Mouse (Mus musculus) urinary bladder, postnatal 36 days (tissue): ENCODE measurements at regions not wholly inside any gene's neighbourhood (a gene's known extent, or its start where the extent isn't known, plus 50 kb on each side); places are given as distances from the start of the nearest gene placed in this dataset.

ENCODE experiments used
- DNase-seq, 2 experiments: peaks; one replicate each; pipeline ENCODE4 v3.0.0; 2022; ENCODE audit warnings: low spot score in 2 of 2, mixed read lengths in 1 of 2

GRCm38 (mm10) chr9:120811522-120811921, 117.5 kb upstream of the Ctnnb1 start:
- DNase-seq, result no peak

- no peak for DNase-seq
These were observed 116.3 kb upstream of the Ctnnb1 start for GRCm38 (mm10) chr9:120812667-120813210.

- DNase-seq, result no peak
These were observed 114.7 kb upstream of the Ctnnb1 start for GRCm38 (mm10) chr9:120814286-120814685.

GRCm38 (mm10) chr9:120818726-120819317, 110.2 kb upstream of the Ctnnb1 start:
- no peak for DNase-seq

GRCm38 (mm10) chr9:120820892-120821291, 108.1 kb upstream of the Ctnnb1 start:
- no peak for DNase-seq

GRCm38 (mm10) chr9:120823397-120823796, 105.6 kb upstream of the Ctnnb1 start:
- no peak for DNase-seq

GRCm38 (mm10) chr9:120826266-120826665, 102.8 kb upstream of the Ctnnb1 start:
- DNase-seq, result peak; percentile 32 to 34

GRCm38 (mm10) chr9:120830526-120830925, 98.5 kb upstream of the Ctnnb1 start:
- DNase-seq, result peak; percentile 66 to 71

- no peak for DNase-seq
These were observed 94.8 kb upstream of the Ctnnb1 start for GRCm38 (mm10) chr9:120834166-120834565.

GRCm38 (mm10) chr9:120835621-120836020, 93.4 kb upstream of the Ctnnb1 start:
- DNase-seq, result no peak

GRCm38 (mm10) chr9:120837431-120838150, 91.4 kb upstream of the Ctnnb1 start:
- DNase-seq, result no peak

GRCm38 (mm10) chr9:120843753-120844152, 85.3 kb upstream of the Ctnnb1 start:
- no peak for DNase-seq

GRCm38 (mm10) chr9:120845538-120845937, 83.5 kb upstream of the Ctnnb1 start:
- DNase-seq, result no peak

- DNase-seq, result no peak
These were observed 81.4 kb upstream of the Ctnnb1 start for GRCm38 (mm10) chr9:120847649-120848048.

GRCm38 (mm10) chr9:120848962-120849361, 80.1 kb upstream of the Ctnnb1 start:
- no peak for DNase-seq

GRCm38 (mm10) chr9:120850092-120850491, 78.9 kb upstream of the Ctnnb1 start:
- DNase-seq, result no peak

GRCm38 (mm10) chr9:120851914-120852313, 77.1 kb upstream of the Ctnnb1 start:
- DNase-seq, result no peak

- DNase-seq, result no peak
These were observed 76.4 kb upstream of the Ctnnb1 start for GRCm38 (mm10) chr9:120852572-120852971.

- DNase-seq, result no peak
These were observed 75.9 kb upstream of the Ctnnb1 start for GRCm38 (mm10) chr9:120853032-120853597.

GRCm38 (mm10) chr9:120854351-120854750, 74.7 kb upstream of the Ctnnb1 start:
- no peak for DNase-seq

GRCm38 (mm10) chr9:120855293-120856050, 73.5 kb upstream of the Ctnnb1 start:
- DNase-seq, result peak in 1 of 2 experiments; percentile 8
